Mouse (Mus musculus) small intestine, adult 2 months (tissue): ENCODE measurements around the gene Il3. TPM values are rescaled to one million over a fixed set of nuclear protein-coding genes. Genes with fewer than 3 reads are reported as not detected.

Source experiments
- H3K27ac ChIP-seq: fragments of 200-500 bp; 2 replicates; pipeline ENCODE4 v1.5.1; 2012; ENCODE audit warnings: low read depth, low read length, control low read depth, inconsistent platforms; ENCODE audit not compliant: insufficient read depth
- H3K27me3 ChIP-seq: fragments of 200-500 bp; 2 replicates; pipeline ENCODE4 v1.6.1; 2012; ENCODE audit warnings: mild to moderate bottlenecking, moderate library complexity, low read length, inconsistent platforms; ENCODE audit not compliant: control insufficient read depth, insufficient read depth
- H3K36me3 ChIP-seq: fragments of 200-500 bp; 2 replicates; pipeline ENCODE4 v1.6.1; 2012; ENCODE audit warnings: mild to moderate bottlenecking, low read length, control low read depth, inconsistent platforms; ENCODE audit not compliant: control insufficient read depth, insufficient read depth
- H3K4me1 ChIP-seq: fragments of 200-500 bp; 2 replicates; pipeline ENCODE4 v1.6.1; 2012; ENCODE audit warnings: low read length, inconsistent platforms, mixed read lengths; ENCODE audit not compliant: control insufficient read depth, insufficient read depth, insufficient read length
- H3K4me3 ChIP-seq: fragments of 200-500 bp; 2 replicates; pipeline ENCODE4 v1.5.1; 2012; ENCODE audit warnings: low read depth, mild to moderate bottlenecking, control low read depth, inconsistent platforms, low read length, moderate library complexity
- CTCF ChIP-seq: fragments of 200-500 bp; IDR thresholded peaks from 2 replicates; pipeline ENCODE4 v1.5.1; 2012; ENCODE audit warnings: low read depth, mild to moderate bottlenecking, control low read depth, inconsistent platforms, low read length, moderate library complexity, mixed read lengths; ENCODE audit not compliant: insufficient replicate concordance, insufficient read length; ENCODE audit errors: extremely low read depth
- POLR2A ChIP-seq: fragments of 200-500 bp; IDR thresholded peaks from 2 replicates; pipeline ENCODE4 v1.6.1; 2012; ENCODE audit warnings: low read depth, mild to moderate bottlenecking, control low read depth, inconsistent platforms, low read length, moderate library complexity
- WGBS: fragments of 180-500 bp; shearing (Covaris S2); methylation state at CpG from one replicate; pipeline ENCODE4 v1.1.7; 2018; 5-methylcytosine and 5-hydroxymethylcytosine counted together
- polyA plus RNA-seq: library from polyadenylated mRNA; depleted of rRNA; stranded (reverse); fragments of >200 nt; gene quantifications from 2 replicates; pipeline ENCODE4 v1.2.3, GENCODE M21; 2012; rRNA removed

Gene Il3
- not detected in 2 replicates for polyA plus RNA-seq

- H3K36me3 ChIP-seq: no peaks in the 10 kb centered on the region
- 72% methylated on average over 6 of the region's 6 CpGs for WGBS
- no peak for TF ChIP-seq CTCF
- TF ChIP-seq POLR2A: no peak
- H3K27ac ChIP-seq: no peak within 1 kb of the TSS
- H3K27me3 ChIP-seq: no peaks in the 10 kb centered on the region
- no peak within 1 kb of the TSS for H3K4me3 ChIP-seq
- no peaks in the 10 kb centered on the region for H3K4me1 ChIP-seq
Measured at GRCm38 (mm10) chr11:54267177-54267576, at the start of gene Il3. Il3 (minus strand) TSS chr11:54267277.

- TF ChIP-seq POLR2A: no peak
- no peak for TF ChIP-seq CTCF
- Histone ChIP-seq H3K27ac (no peak overlapping the region), H3K27me3 (no peaks in the 10 kb centered on the region), H3K36me3 (no peaks in the 10 kb centered on the region), H3K4me3 (no peak overlapping the region), H3K4me1 (peaks cover 18% of the 10 kb centered on the region; the same call in 1 of the 2 replicates)
- WGBS: 89% methylated on average over 5 of the region's 5 CpGs
Measured at GRCm38 (mm10) chr11:54315336-54315735, 48.3 kb upstream of the Il3 start.

- peaks cover 19% of the 10 kb centered on the region; the same call in 1 of the 2 replicates for H3K4me1 ChIP-seq
- TF ChIP-seq POLR2A: no peak
- no peak for TF ChIP-seq CTCF
- no peaks in the 10 kb centered on the region for H3K27me3 ChIP-seq
- no peaks in the 10 kb centered on the region for H3K36me3 ChIP-seq
- no peak overlapping the region for H3K27ac ChIP-seq
- no peak overlapping the region for H3K4me3 ChIP-seq
- 31% methylated on average over 3 of the region's 3 CpGs for WGBS
Measured at GRCm38 (mm10) chr11:54314740-54315139, 47.7 kb upstream of the Il3 start.

GRCm38 (mm10) chr11:54313391-54314360, 46.6 kb upstream of the Il3 start:
- 78% methylated on average over 7 of the region's 7 CpGs for WGBS
- peak overlapping the region; percentile 51; the same call in 1 of the 2 replicates for H3K27ac ChIP-seq
- TF ChIP-seq CTCF: no peak
- no peak for TF ChIP-seq POLR2A
- no peaks in the 10 kb centered on the region for H3K36me3 ChIP-seq
- H3K27me3 ChIP-seq: no peaks in the 10 kb centered on the region
- peaks cover 19% of the 10 kb centered on the region; the same call in 1 of the 2 replicates for H3K4me1 ChIP-seq
- no peak overlapping the region for H3K4me3 ChIP-seq

- Histone ChIP-seq H3K36me3 (no peaks in the 10 kb centered on the region), H3K27me3 (no peaks in the 10 kb centered on the region), H3K4me3 (no peak overlapping the region), H3K27ac (peak overlapping the region; percentile 51), H3K4me1 (peaks cover 19% of the 10 kb centered on the region; the same call in 1 of the 2 replicates)
- TF ChIP-seq POLR2A (no peak), CTCF (no peak)
- WGBS: 11% methylated on average over 1 of the region's 1 CpGs
Measured at GRCm38 (mm10) chr11:54312603-54313002, 45.5 kb upstream of the Il3 start.

GRCm38 (mm10) chr11:54312021-54312420, 44.9 kb upstream of the Il3 start:
- 32% methylated on average over 5 of the region's 5 CpGs for WGBS
- Histone ChIP-seq H3K36me3 (no peaks in the 10 kb centered on the region), H3K4me3 (no peak overlapping the region), H3K4me1 (peaks cover 19% of the 10 kb centered on the region; the same call in 1 of the 2 replicates), H3K27me3 (no peaks in the 10 kb centered on the region), H3K27ac (no peak overlapping the region; the same call in 1 of the 2 replicates)
- TF ChIP-seq CTCF (no peak), POLR2A (no peak)

- TF ChIP-seq CTCF (no peak), POLR2A (no peak)
- Histone ChIP-seq H3K27ac (no peak overlapping the region; the same call in 1 of the 2 replicates), H3K4me1 (peaks cover 19% of the 10 kb centered on the region; the same call in 1 of the 2 replicates), H3K36me3 (no peaks in the 10 kb centered on the region), H3K27me3 (no peaks in the 10 kb centered on the region), H3K4me3 (no peak overlapping the region)
- WGBS: 20% methylated on average over 2 of the region's 2 CpGs
Measured at GRCm38 (mm10) chr11:54310588-54310987, 43.5 kb upstream of the Il3 start.
